Mouse (Mus musculus): Measurements from ENCODE around the gene Tapbp.

Tapbp gene

DNA sequence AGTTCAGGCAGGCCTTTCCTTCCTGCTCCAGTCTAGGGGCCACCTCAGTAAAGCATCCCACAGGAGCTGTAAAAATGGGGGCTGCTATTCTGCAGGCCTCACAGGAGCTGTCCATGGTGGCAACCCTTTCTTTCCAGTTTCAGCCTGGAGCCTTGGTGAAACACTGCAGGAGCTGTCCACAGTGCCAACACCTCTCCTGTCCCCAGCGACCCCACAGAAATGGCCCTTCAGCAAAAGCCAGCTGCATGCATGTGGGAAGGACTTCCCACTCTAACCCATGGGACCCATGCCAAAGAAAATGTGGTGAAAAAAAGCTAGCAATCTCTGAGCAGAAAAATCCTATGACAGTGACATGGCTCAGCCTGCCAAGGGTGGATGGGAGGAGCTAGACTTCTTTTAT, 57.0 kb downstream of the Tapbp start:
- no peak for DNase-seq

GRCm38 (mm10) chr17:33973572-33973971, 57.9 kb downstream of the Tapbp start:
- DNase-seq, result no peak

GRCm38 (mm10) chr17:33977861-33978557, 62.3 kb downstream of the Tapbp start:
- DNase-seq, result no peak

DNA sequence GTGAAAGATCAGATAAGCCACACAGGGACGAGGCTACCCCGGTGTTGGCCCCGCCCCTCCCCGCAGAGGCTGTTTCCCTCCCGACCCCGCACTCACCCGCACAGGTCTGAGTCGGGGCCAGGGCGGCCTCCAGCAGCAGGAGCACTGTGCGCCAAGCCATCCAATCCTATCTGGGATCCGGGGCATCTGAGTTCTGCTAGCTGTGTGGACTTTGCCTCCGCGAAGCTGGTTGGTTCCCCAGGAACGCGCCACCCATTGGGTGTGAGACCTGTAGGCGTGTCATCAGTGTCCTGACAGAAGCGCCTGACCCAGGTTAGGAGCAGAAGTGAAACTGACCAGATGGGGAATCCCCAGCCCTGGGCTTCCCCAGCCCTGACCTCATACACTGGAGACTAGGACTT, 62.9 kb downstream of the Tapbp start:
- peak; percentile 98 for DNase-seq

All from kidney, adult 9 months (tissue).